Mouse (Mus musculus): ENCODE measurements around the gene Anapc11.

- TF ChIP-seq MAZ (IDR thresholded peaks at IDR 0.05; ENCODE audit: low read depth, low read length) (no peak), CTCF (conservative IDR thresholded peaks at IDR 0.05 in 1 of 2, IDR thresholded peaks at IDR 0.05 in 1 of 2; ENCODE audit: low read depth in 2 of 2, low read length in 2 of 2) (no peak), MYC (IDR thresholded peaks at IDR 0.05; ENCODE audit: low read depth, low read length) (no peak), HCFC1 (IDR thresholded peaks at IDR 0.05; ENCODE audit: low read depth, low read length) (no peak)
Measured at GRCm38 (mm10) chr11:120608241-120609034, 10.2 kb downstream of the Anapc11 start, which contains the start of gene Npb.

All from CH12.LX (cell line).